Mouse (Mus musculus) testis, adult 2 months (tissue): ENCODE measurements at regions not wholly inside any gene's neighbourhood (a gene's known extent, or its start where the extent isn't known, plus 50 kb on each side); places are given as distances from the start of the nearest gene placed in this dataset.

Experiments
- CTCF ChIP-seq: fragments of 200-500 bp; IDR thresholded peaks from 2 replicates; pipeline ENCODE4 v1.5.1; 2012; ENCODE audit warnings: low read depth, mild to moderate bottlenecking, inconsistent platforms, low read length, moderate library complexity; ENCODE audit not compliant: control insufficient read depth, insufficient read depth, insufficient replicate concordance
- POLR2A ChIP-seq: fragments of 200-500 bp; IDR thresholded peaks from 2 replicates; pipeline ENCODE4 v1.6.1; 2012; ENCODE audit warnings: low read depth, mild to moderate bottlenecking, inconsistent platforms, low read length, moderate library complexity; ENCODE audit not compliant: control insufficient read depth

DNA sequence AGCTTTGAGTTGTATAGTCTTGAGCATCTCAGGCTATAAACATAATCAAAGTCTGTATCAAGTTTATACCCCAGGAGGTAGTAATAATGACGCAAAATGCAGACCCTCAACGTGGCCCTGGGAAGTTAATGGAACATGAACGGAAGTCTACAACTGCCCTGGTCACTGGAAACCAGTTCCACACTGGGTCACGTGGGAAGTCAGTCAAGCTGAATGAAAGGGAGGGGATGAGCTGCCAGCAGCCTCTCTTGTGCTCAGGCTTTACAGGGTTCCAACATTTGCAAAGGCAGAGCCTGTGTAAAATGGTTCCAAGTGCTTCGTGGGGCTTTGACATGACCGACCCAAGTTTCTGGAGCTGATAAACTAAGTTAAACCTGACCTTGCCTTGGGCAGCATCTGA lies 229.4 kb downstream of the Lnpk start:
- no peak for TF ChIP-seq POLR2A
- no peak for TF ChIP-seq CTCF
